In genomic region chr6:89595018-89595776, GRCm38 (mm10) we compare ENCODE assay signal across 8 mouse cellular contexts. TPM values are rescaled to one million over a fixed set of nuclear protein-coding genes. Genes with fewer than 3 reads are reported as not detected.
DNase-seq lines count a peak whose midpoint lies in the region; ATAC-seq and TF ChIP-seq lines count a peak whose summit lies in the region.

Gene Chchd6, minus strand, starts transcription at chr6:89595652.

- TF ChIP-seq CTCF in MEL (IDR thresholded peaks at IDR 0.05 in 2 of 3, conservative IDR thresholded peaks at IDR 0.05 in 1 of 3; ENCODE audit: control insufficient read depth in 1 of 3, insufficient read depth in 1 of 3, low read depth in 2 of 3, low read length in 3 of 3, poor library complexity in 1 of 3, severe bottlenecking in 1 of 3): peak in 1 of 3 experiments; percentile 4; a peak in 2 of 6 replicates
- no peak for TF ChIP-seq CTCF in cerebellum, adult 2 months (IDR thresholded peaks at IDR 0.05; ENCODE audit: borderline replicate concordance, insufficient read depth, low read depth, low read length)
- TF ChIP-seq CTCF in lung, postnatal 0 days (IDR thresholded peaks at IDR 0.05): no peak

- peak within 1 kb of the TSS; percentile 62 for H3K9ac ChIP-seq in MEL (ENCODE audit: control insufficient read depth, low read depth, low read length, poor library complexity, severe bottlenecking)
- H3K9ac ChIP-seq in lung, postnatal 0 days (replicated peaks; ENCODE audit: low read depth): peak within 1 kb of the TSS; percentile 62

- TF ChIP-seq POLR2A in MEL (IDR thresholded peaks at IDR 0.05; ENCODE audit: control insufficient read depth in 1 of 2, insufficient read depth in 1 of 2, low read depth in 1 of 2, low read length in 2 of 2, poor library complexity in 1 of 2): peak; percentile 46 to 65; a peak in 1 of 4 replicates
- TF ChIP-seq POLR2A in cerebellum, adult 2 months (IDR thresholded peaks at IDR 0.05; ENCODE audit: borderline replicate concordance, insufficient read depth, low read length): peak; percentile 77

- peaks cover 0 to 7% of the 10 kb centered on the region in 2 experiments; a peak in 3 of 4 replicates for H3K4me1 ChIP-seq in MEL (ENCODE audit: control insufficient read depth in 1 of 2, insufficient read depth in 2 of 2, low read length in 2 of 2)
- H3K4me1 ChIP-seq in cerebellum, adult 2 months (ENCODE audit: control insufficient read depth, insufficient read depth, low read length): peaks cover 3% of the 10 kb centered on the region; the same call in 1 of the 2 replicates
- 0 out of 2 replicates have a peak, but pooled peaks cover 4% of the 10 kb centered on the region for H3K4me1 ChIP-seq in lung, postnatal 0 days (ENCODE audit: insufficient read depth, low read depth, low read length)

- TF ChIP-seq RAD21 in MEL (IDR thresholded peaks at IDR 0.05; ENCODE audit: low read depth, low read length): no peak

- H3K79me2 ChIP-seq in MEL (ENCODE audit: control insufficient read depth, insufficient read depth, low read length, poor library complexity): no peaks in the 10 kb centered on the region

- H3K4me3 ChIP-seq in MEL (ENCODE audit: control insufficient read depth in 1 of 2, insufficient read depth in 1 of 2, low read depth in 2 of 2, low read length in 2 of 2): peak within 1 kb of the TSS; percentile 63 to 82
- peak within 1 kb of the TSS; percentile 77 for H3K4me3 ChIP-seq in cerebellum, adult 2 months (replicated peaks; ENCODE audit: insufficient read depth, low read depth, low read length)
- H3K4me3 ChIP-seq in lung, postnatal 0 days (ENCODE audit: low read depth, low read length): peak within 1 kb of the TSS; percentile 64

- H3K9me3 ChIP-seq in MEL (replicated peaks; ENCODE audit: insufficient read depth, low read length): no peaks in the 10 kb centered on the region
- H3K9me3 ChIP-seq in lung, postnatal 0 days (ENCODE audit: low read length): 0 out of 2 replicates have a peak, but pooled peaks cover 4% of the 10 kb centered on the region

- under 1% methylated on average over 56 of the region's 56 CpGs for WGBS in cerebellum, adult 2 months
- under 1% methylated on average over 54 of the region's 56 CpGs for WGBS in lung, postnatal 0 days

- H3K36me3 ChIP-seq in MEL (ENCODE audit: control insufficient read depth in 1 of 2, insufficient read depth in 2 of 2, low read length in 2 of 2): peaks cover 0 to 10% of the 10 kb centered on the region in 2 experiments; a peak in 1 of 4 replicates
- no peaks in the 10 kb centered on the region for H3K36me3 ChIP-seq in lung, postnatal 0 days (ENCODE audit: insufficient read depth, low read length)

- TF ChIP-seq EP300 in MEL (IDR thresholded peaks at IDR 0.05; ENCODE audit: low read depth in 1 of 2, low read length in 2 of 2): no peak
- TF ChIP-seq EP300 in lung, postnatal 0 days (IDR thresholded peaks at IDR 0.05): no peak

- H3K27me3 ChIP-seq in MEL (ENCODE audit: control insufficient read depth in 1 of 2, insufficient read depth in 2 of 2, low read length in 2 of 2): no peaks in the 10 kb centered on the region; a peak in 1 of 4 replicates
- no peaks in the 10 kb centered on the region for H3K27me3 ChIP-seq in cerebellum, adult 2 months (ENCODE audit: control insufficient read depth, insufficient read depth, low read length)
- no peaks in the 10 kb centered on the region for H3K27me3 ChIP-seq in lung, postnatal 0 days (replicated peaks; ENCODE audit: insufficient read depth, low read length)

- peak; percentile 96 for DNase-seq in MEL (ENCODE audit: low read depth, low spot score)
- DNase-seq in cerebellum, adult 2 months: peak; percentile 96 to 97
- peak; percentile 92 for DNase-seq in forelimb bud, embryonic 11.5 days (ENCODE audit: low read depth, low spot score)
- peak; percentile 95 for DNase-seq in layer of hippocampus, adult 9-11 months
- DNase-seq in lung, postnatal 0 days (ENCODE audit: low spot score): peak; percentile 95
- peak; percentile 94 for DNase-seq in ovary, postnatal 14 days (ENCODE audit: low spot score)
- DNase-seq in thymus, postnatal 14 days: peak; percentile 92

- peak within 1 kb of the TSS; percentile 93 for H3K4me2 ChIP-seq in lung, postnatal 0 days (replicated peaks; ENCODE audit: low read depth, low read length)

- H3K27ac ChIP-seq in MEL (ENCODE audit: control insufficient read depth, low read depth, low read length): no peak within 1 kb of the TSS
- no peak within 1 kb of the TSS for H3K27ac ChIP-seq in cerebellum, adult 2 months (ENCODE audit: insufficient read depth, low read length)
- no peak within 1 kb of the TSS for H3K27ac ChIP-seq in lung, postnatal 0 days (ENCODE audit: low read length)

- ATAC-seq in hematopoietic stem cell, adult 5-6 weeks (replicated peaks in 1 of 2; ENCODE audit: insufficient read depth in 1 of 2, low FRiP score in 2 of 2, low TSS enrichment in 1 of 2, low read depth in 1 of 2, poor library complexity in 2 of 2, severe bottlenecking in 2 of 2): peak; percentile 99 to 100
- ATAC-seq in lung, postnatal 0 days: peak; percentile 100

TF ChIP-seq in MEL, 35 proteins besides CTCF, POLR2A, EP300 and RAD21:
- TF ChIP-seq MAX (IDR thresholded peaks at IDR 0.05; ENCODE audit: low read length): peak; percentile 85
- no peak for TF ChIP-seq POLR2AphosphoS5 (IDR thresholded peaks at IDR 0.05; ENCODE audit: borderline replicate concordance, low read depth, low read length)
- peak; percentile 100 for TF ChIP-seq SIN3A (IDR thresholded peaks at IDR 0.05; ENCODE audit: low read length)
- TF ChIP-seq MYB (IDR thresholded peaks at IDR 0.05; ENCODE audit: low read depth, low read length): no peak
- TF ChIP-seq USF2 (IDR thresholded peaks at IDR 0.05; ENCODE audit: borderline replicate concordance in 1 of 2, insufficient read depth in 1 of 2, low read depth in 1 of 2, low read length in 2 of 2): no peak
- no peak for TF ChIP-seq ZKSCAN1 (IDR thresholded peaks at IDR 0.05; ENCODE audit: low read depth, low read length)
- no peak for TF ChIP-seq TAL1 (IDR thresholded peaks at IDR 0.05; ENCODE audit: low read length)
- no peak for TF ChIP-seq RCOR1 (IDR thresholded peaks at IDR 0.05; ENCODE audit: low read depth, low read length)
- 0 out of 2 replicates have a peak, but pooled peaks have one; percentile 32 for TF ChIP-seq NRF1 (IDR thresholded peaks at IDR 0.05; ENCODE audit: insufficient read depth, low read depth, low read length, poor library complexity, severe bottlenecking)
- TF ChIP-seq JUND (IDR thresholded peaks at IDR 0.05; ENCODE audit: low read depth, low read length): no peak
- TF ChIP-seq MEF2A (IDR thresholded peaks at IDR 0.05; ENCODE audit: extremely low read depth, insufficient replicate concordance, low read depth, low read length, poor library complexity, severe bottlenecking): no peak
- TF ChIP-seq GATA1 (IDR thresholded peaks at IDR 0.05; ENCODE audit: low read depth, low read length): no peak
- no peak for TF ChIP-seq ETS1 (IDR thresholded peaks at IDR 0.05; ENCODE audit: low read depth, low read length)
- TF ChIP-seq ZNF384 (IDR thresholded peaks at IDR 0.05; ENCODE audit: low read depth, low read length): no peak
- no peak for TF ChIP-seq ZMIZ1 (IDR thresholded peaks at IDR 0.05; ENCODE audit: low read depth, low read length)
- TF ChIP-seq NELFE (IDR thresholded peaks at IDR 0.05; ENCODE audit: low read depth, low read length): peak; percentile 55
- TF ChIP-seq E2F4 (IDR thresholded peaks at IDR 0.05; ENCODE audit: borderline replicate concordance, low read depth, low read length): 0 out of 2 replicates have a peak, but pooled peaks have one; percentile 10
- no peak for TF ChIP-seq UBTF (IDR thresholded peaks at IDR 0.05; ENCODE audit: borderline replicate concordance, insufficient read depth, low read depth, low read length)
- TF ChIP-seq CHD2 (IDR thresholded peaks at IDR 0.05; ENCODE audit: low read length): peak; percentile 85
- TF ChIP-seq USF1 (IDR thresholded peaks at IDR 0.05; ENCODE audit: low read depth, low read length): peak; percentile 42; the same call in 1 of the 2 replicates
- no peak for TF ChIP-seq SMC3 (IDR thresholded peaks at IDR 0.05; ENCODE audit: low read depth, low read length)
- peak; percentile 99 for TF ChIP-seq MXI1 (IDR thresholded peaks at IDR 0.05; ENCODE audit: low read depth, low read length)
- TF ChIP-seq MYC (IDR thresholded peaks at IDR 0.05; ENCODE audit: low read depth, low read length): peak; percentile 25; the same call in 1 of the 2 replicates
- no peak for TF ChIP-seq ZC3H11A (IDR thresholded peaks at IDR 0.05; ENCODE audit: low read depth, low read length)
- peak; percentile 33; the same call in 1 of the 2 replicates for TF ChIP-seq BHLHE40 (IDR thresholded peaks at IDR 0.05; ENCODE audit: borderline replicate concordance, low read depth, low read length)
- TF ChIP-seq TBP (IDR thresholded peaks at IDR 0.05; ENCODE audit: low read depth, low read length): 0 out of 2 replicates have a peak, but pooled peaks have one; percentile 18
- no peak for TF ChIP-seq POLR2AphosphoS2 (IDR thresholded peaks at IDR 0.05; ENCODE audit: low read length)
- TF ChIP-seq ELF1 (IDR thresholded peaks at IDR 0.05; ENCODE audit: low read depth, low read length): peak; percentile 69
- peak; percentile 97 for TF ChIP-seq KAT2A (conservative IDR thresholded peaks at IDR 0.05; ENCODE audit: low read depth, low read length)
- no peak for TF ChIP-seq CHD1 (IDR thresholded peaks at IDR 0.05; ENCODE audit: low read depth, low read length)
- TF ChIP-seq MAZ (IDR thresholded peaks at IDR 0.05; ENCODE audit: low read depth, low read length): 0 out of 2 replicates have a peak, but pooled peaks have one; percentile 9
- peak; percentile 34; the same call in 1 of the 2 replicates for TF ChIP-seq TCF12 (IDR thresholded peaks at IDR 0.05; ENCODE audit: low read depth, low read length)
- TF ChIP-seq HCFC1 (IDR thresholded peaks at IDR 0.05; ENCODE audit: low read depth, low read length): peak; percentile 99
- no peak for TF ChIP-seq GABPA (IDR thresholded peaks at IDR 0.05; ENCODE audit: low read depth, low read length)
- TF ChIP-seq MAFK (IDR thresholded peaks at IDR 0.05; ENCODE audit: borderline replicate concordance, low read depth, low read length): no peak

RNA-seq across cellular contexts. Expression of gene Chchd6, which starts in this region (rescaled TPM):
- 49.5 and 53.0 TPM in 2 replicates for total RNA-seq in MEL (2012; rRNA removed)
- polyA plus RNA-seq in MEL (2012; ENCODE audit: insufficient read depth in 1 of 2, insufficient read length in 2 of 2, low read depth in 1 of 2, low replicate concordance in 2 of 2, missing spikeins in 1 of 2): 10 to 100 TPM in 1 of 2 experiments, not detected in 1; 74.7 TPM
- 93.1 and 104 TPM in 2 replicates for polyA plus RNA-seq in cerebellum, adult 2 months (2012; rRNA removed)
- total RNA-seq in hematopoietic stem cell, adult 5-6 weeks (2017): 10.4 and 19.8 TPM in 2 replicates
- polyA plus RNA-seq in lung, postnatal 0 days (2015; fragmentation: Nextera tagmentation; extraction: Ambion mirVana): 24.6 and 25.0 TPM in 2 replicates
